Comparison of ENCODE assay signal across 15 mouse cellular contexts in the genomic region with DNA sequence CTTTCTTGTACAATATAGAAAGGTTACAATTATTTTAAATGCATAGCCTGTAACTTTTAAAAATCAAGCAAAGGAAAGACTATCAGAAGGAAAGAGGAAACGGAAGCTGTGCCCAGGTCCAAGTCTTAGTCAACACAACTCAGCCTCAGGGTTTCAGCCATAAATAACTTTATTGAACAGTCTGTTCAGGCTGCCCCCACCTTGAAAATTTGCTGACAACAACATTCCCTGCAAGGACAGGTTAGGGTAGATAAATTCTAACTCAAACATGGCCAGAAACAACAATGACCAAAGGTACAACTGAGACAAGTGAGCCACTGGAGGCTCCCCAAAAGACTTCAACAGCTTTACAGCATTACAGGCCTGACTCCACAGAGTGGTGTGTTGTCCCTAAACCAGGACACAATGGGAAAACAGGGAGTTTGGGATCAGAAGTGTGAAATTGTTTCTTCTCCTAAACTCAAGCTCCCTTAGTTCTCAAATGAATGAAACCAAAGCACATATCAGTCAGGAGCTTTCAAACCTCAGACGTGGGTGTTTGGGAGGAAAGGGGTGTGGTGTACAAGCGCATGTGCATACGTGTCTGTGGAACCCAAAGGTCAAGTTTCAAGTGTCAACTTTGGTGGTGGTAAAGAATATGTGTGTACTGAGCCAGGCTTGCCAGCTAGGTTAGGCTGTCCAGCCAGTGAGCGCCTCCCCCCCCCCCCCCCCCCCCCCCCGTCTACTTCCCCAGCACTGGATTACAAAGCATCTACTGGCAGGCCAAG. TPM values are rescaled to one million over a fixed set of nuclear protein-coding genes. Genes with fewer than 3 reads are reported as not detected.
DNase-seq lines count a peak whose midpoint lies in the region; ATAC-seq and TF ChIP-seq lines count a peak whose summit lies in the region.
"Had no signal": no experiment of that assay in that cellular context is flagged by ENCODE, and none has a peak within 500 bp of the region (broad histone marks: within the 10 kb centered on the region; RNA-seq: fewer than 3 reads in every experiment).

No protein-coding gene starts in this region.

- TF ChIP-seq CTCF in spleen, adult 2 months (IDR thresholded peaks at IDR 0.05; ENCODE audit: extremely low read depth, insufficient read depth, insufficient read length, insufficient replicate concordance) = no peak
- no peak for TF ChIP-seq CTCF in embryonic fibroblast, embryonic 13.5 days (IDR thresholded peaks at IDR 0.05; ENCODE audit: borderline replicate concordance, insufficient read depth, low read length)

- no peak overlapping the region for H3K9ac ChIP-seq in liver, embryonic 16.5 days (ENCODE audit: low read depth, low read length)
- H3K9ac ChIP-seq: heart, embryonic 15.5 days; midbrain, embryonic 13.5 days had no signal

- TF ChIP-seq POLR2A in spleen, adult 2 months (IDR thresholded peaks at IDR 0.05; ENCODE audit: low read depth, low read length) = no peak
- no peak for TF ChIP-seq POLR2A in embryonic fibroblast, embryonic 13.5 days (IDR thresholded peaks at IDR 0.05; ENCODE audit: low read depth, low read length)

- H3K36me3 ChIP-seq in spleen, adult 2 months (ENCODE audit: control insufficient read depth, insufficient read depth, low read length) = no peaks in the 10 kb centered on the region
- H3K36me3 ChIP-seq in liver, embryonic 16.5 days (ENCODE audit: control insufficient read depth, insufficient read depth) = no peaks in the 10 kb centered on the region
- H3K36me3 ChIP-seq: heart, embryonic 15.5 days; midbrain, embryonic 13.5 days had no signal

- no peak overlapping the region for H3K4me2 ChIP-seq in liver, embryonic 16.5 days (ENCODE audit: low read depth, low read length)
- H3K4me2 ChIP-seq: heart, embryonic 15.5 days; midbrain, embryonic 13.5 days had no signal

- WGBS in spleen, adult 2 months = 11% methylated on average over 4 of the region's 6 CpGs
- WGBS in liver, embryonic 16.5 days (ENCODE audit: insufficient replicate concordance) = 25% methylated on average over 4 of the region's 6 CpGs

- no peaks in the 10 kb centered on the region for H3K27me3 ChIP-seq in spleen, adult 2 months (ENCODE audit: control insufficient read depth, insufficient read depth, low read length)
- no peaks in the 10 kb centered on the region for H3K27me3 ChIP-seq in liver, embryonic 16.5 days (ENCODE audit: control insufficient read depth, insufficient read depth, low read depth, low read length)
- H3K27me3 ChIP-seq: heart, embryonic 15.5 days; midbrain, embryonic 13.5 days had no signal

- H3K27ac ChIP-seq in spleen, adult 2 months (ENCODE audit: insufficient read depth, low read length) = peak overlapping the region; percentile 40; the same call in 1 of the 2 replicates
- H3K27ac ChIP-seq in embryonic fibroblast, embryonic 13.5 days (ENCODE audit: insufficient read depth, low read length) = 0 out of 2 replicates have a peak overlapping the region, but pooled peaks have one; percentile 24
- peak overlapping the region; percentile 33; the same call in 1 of the 2 replicates for H3K27ac ChIP-seq in liver, embryonic 16.5 days (ENCODE audit: low read length)
- H3K27ac ChIP-seq: heart, embryonic 15.5 days; midbrain, embryonic 13.5 days had no signal

- DNase-seq in spleen, adult 2 months (ENCODE audit: low read depth in 1 of 2, low spot score in 2 of 2) = peak in 1 of 2 experiments; percentile 22
- no peak for DNase-seq in spleen, postnatal 14 days (ENCODE audit: low spot score in 2 of 2)
- no peak for DNase-seq in urinary bladder, adult 2 months (ENCODE audit: low spot score)
- DNase-seq in adrenal gland, adult 18-20 months (ENCODE audit: low spot score in 2 of 2) = no peak
- DNase-seq in cerebellum, postnatal 25 days = no peak
- DNase-seq: cerebellum, adult 18-20 months; kidney, postnatal 25 days; layer of hippocampus, adult 9-11 months; lung, postnatal 4 days; right cerebral cortex, postnatal 25 days; thymus, postnatal 14 days had no signal

- no peak for ATAC-seq in liver, embryonic 16.5 days (ENCODE audit: low read depth)
- ATAC-seq: midbrain, embryonic 13.5 days had no signal

- peaks cover 39% of the 10 kb centered on the region for H3K4me1 ChIP-seq in spleen, adult 2 months (ENCODE audit: control insufficient read depth, insufficient read depth, insufficient read length)
- H3K4me1 ChIP-seq in embryonic fibroblast, embryonic 13.5 days (ENCODE audit: control insufficient read depth, insufficient read depth, low read length) = peaks cover 36% of the 10 kb centered on the region
- H3K4me1 ChIP-seq in liver, embryonic 16.5 days (ENCODE audit: control insufficient read depth, low read depth, low read length) = peaks cover 67% of the 10 kb centered on the region
- H3K4me1 ChIP-seq: midbrain, embryonic 13.5 days had no signal

- no peaks in the 10 kb centered on the region for H3K9me3 ChIP-seq in liver, embryonic 16.5 days (replicated peaks; ENCODE audit: control insufficient read depth, low read length)
- H3K9me3 ChIP-seq: heart, embryonic 15.5 days; midbrain, embryonic 13.5 days had no signal

- no peak overlapping the region for H3K4me3 ChIP-seq in spleen, adult 2 months (ENCODE audit: extremely low read depth, insufficient read depth, insufficient read length)
- H3K4me3 ChIP-seq in embryonic fibroblast, embryonic 13.5 days (ENCODE audit: insufficient read depth, low read length) = no peak overlapping the region
- no peak overlapping the region for H3K4me3 ChIP-seq in liver, embryonic 16.5 days (ENCODE audit: low read depth, low read length)
- H3K4me3 ChIP-seq: heart, embryonic 15.5 days; midbrain, embryonic 13.5 days had no signal

RNA-seq across cellular contexts. Expression of gene Jak1, which starts 14.9 kb away (rescaled TPM):
- polyA plus RNA-seq in spleen, adult 2 months (2012; rRNA removed) = 63.9 and 69.0 TPM in 2 replicates
- polyA plus RNA-seq in embryonic fibroblast, embryonic 13.5 days (2011; ENCODE audit: insufficient read length, low read depth, missing spikeins) = 186 and 192 TPM in 2 replicates
- polyA plus RNA-seq in liver, embryonic 16.5 days (2015; fragmentation: Nextera tagmentation; extraction: Ambion mirVana) = 48.2 and 48.3 TPM in 2 replicates
- 64.0 and 71.2 TPM in 2 replicates for polyA plus RNA-seq in urinary bladder, adult 2 months (2012; rRNA removed)
- 100 to 1,000 TPM; 111 to 141 TPM for total RNA-seq in adrenal gland, adult 18-20 months (2021)
